Mouse (Mus musculus): ENCODE measurements around the gene Efhd1.

GRCm38 (mm10) chr1:87252040-87252609, 12.0 kb upstream of the Efhd1 start:
- TF ChIP-seq CTCF (IDR thresholded peaks at IDR 0.05; ENCODE audit: low read depth, low read length) (no peak), GATA1 (IDR thresholded peaks at IDR 0.05; ENCODE audit: borderline replicate concordance, low read length) (no peak)

Measured in G1E (cell line).